ENCODE assay signal across 18 mouse cellular contexts in genomic region chr3:66661826-66662618, GRCm38 (mm10).
DNase-seq lines count a peak whose midpoint lies in the region; ATAC-seq and TF ChIP-seq lines count a peak whose summit lies in the region.
"Had no signal": no experiment of that assay in that cellular context is flagged by ENCODE, and none has a peak within 500 bp of the region (broad histone marks: within the 10 kb centered on the region; RNA-seq: fewer than 3 reads in every experiment).

No protein-coding gene starts in this region.

- no peak overlapping the region for H3K9ac ChIP-seq in forebrain, embryonic 14.5 days (ENCODE audit: low read length)
- no peak overlapping the region for H3K9ac ChIP-seq in forebrain, embryonic 11.5 days (ENCODE audit: low read length)
- H3K9ac ChIP-seq in midbrain, embryonic 16.5 days (ENCODE audit: low read depth, low read length), result no peak overlapping the region
- no peak overlapping the region for H3K9ac ChIP-seq in midbrain, postnatal 0 days (replicated peaks; ENCODE audit: low read length, poor library complexity, severe bottlenecking)
- H3K9ac ChIP-seq in forebrain, embryonic 16.5 days (replicated peaks; ENCODE audit: low read depth, low read length), result no peak overlapping the region
- H3K9ac ChIP-seq: heart, embryonic 15.5 days; hindbrain, embryonic 13.5 days had no signal

- ATAC-seq in forebrain, embryonic 14.5 days, result peak; percentile 54; the same call in 1 of the 2 replicates
- no peak for ATAC-seq in forebrain, embryonic 11.5 days (replicated peaks; ENCODE audit: low FRiP score)
- ATAC-seq in midbrain, embryonic 16.5 days, result 0 out of 2 replicates have a peak, but pooled peaks have one; percentile 36
- ATAC-seq in midbrain, postnatal 0 days (ENCODE audit: low FRiP score), result no peak
- ATAC-seq in forebrain, embryonic 16.5 days, result peak; percentile 61; the same call in 1 of the 2 replicates
- ATAC-seq: hindbrain, postnatal 0 days had no signal

- no peaks in the 10 kb centered on the region for H3K36me3 ChIP-seq in forebrain, embryonic 14.5 days (ENCODE audit: control insufficient read depth, insufficient read depth, low read length)
- H3K36me3 ChIP-seq in forebrain, embryonic 11.5 days (ENCODE audit: control insufficient read depth, insufficient read depth, low read length), result no peaks in the 10 kb centered on the region
- no peaks in the 10 kb centered on the region for H3K36me3 ChIP-seq in midbrain, embryonic 16.5 days (ENCODE audit: control insufficient read depth, insufficient read depth, low read length)
- no peaks in the 10 kb centered on the region for H3K36me3 ChIP-seq in midbrain, postnatal 0 days (ENCODE audit: insufficient read depth, low read length)
- no peaks in the 10 kb centered on the region for H3K36me3 ChIP-seq in forebrain, embryonic 16.5 days (ENCODE audit: control insufficient read depth, insufficient read depth)
- H3K36me3 ChIP-seq: heart, embryonic 15.5 days; hindbrain, embryonic 13.5 days had no signal

- H3K27ac ChIP-seq in forebrain, embryonic 14.5 days (ENCODE audit: low read depth, low read length), result no peak overlapping the region
- no peak overlapping the region for H3K27ac ChIP-seq in forebrain, embryonic 11.5 days (ENCODE audit: low read depth, low read length)
- H3K27ac ChIP-seq in midbrain, embryonic 16.5 days (ENCODE audit: low read length), result no peak overlapping the region
- H3K27ac ChIP-seq in midbrain, postnatal 0 days (ENCODE audit: low read depth, low read length), result no peak overlapping the region
- H3K27ac ChIP-seq in forebrain, embryonic 16.5 days (ENCODE audit: low read length), result no peak overlapping the region
- H3K27ac ChIP-seq: heart, adult 2 months; hindbrain, embryonic 13.5 days; hindbrain, postnatal 0 days had no signal

- H3K27me3 ChIP-seq in forebrain, embryonic 14.5 days (replicated peaks; ENCODE audit: control insufficient read depth, insufficient read depth, low read length), result no peaks in the 10 kb centered on the region
- no peaks in the 10 kb centered on the region for H3K27me3 ChIP-seq in forebrain, embryonic 11.5 days (ENCODE audit: control insufficient read depth, insufficient read depth, low read length)
- H3K27me3 ChIP-seq in midbrain, embryonic 16.5 days (ENCODE audit: control insufficient read depth, insufficient read depth, low read depth, low read length), result no peaks in the 10 kb centered on the region
- no peaks in the 10 kb centered on the region for H3K27me3 ChIP-seq in midbrain, postnatal 0 days (ENCODE audit: insufficient read depth, low read length)
- H3K27me3 ChIP-seq in forebrain, embryonic 16.5 days (replicated peaks; ENCODE audit: control insufficient read depth, insufficient read depth, low read length), result no peaks in the 10 kb centered on the region
- H3K27me3 ChIP-seq: heart, embryonic 15.5 days; hindbrain, embryonic 13.5 days had no signal

- no peak overlapping the region for H3K4me3 ChIP-seq in forebrain, embryonic 14.5 days (ENCODE audit: low read depth, low read length)
- H3K4me3 ChIP-seq in forebrain, embryonic 11.5 days (ENCODE audit: low read depth, low read length), result no peak overlapping the region
- H3K4me3 ChIP-seq in midbrain, embryonic 16.5 days (ENCODE audit: low read depth, low read length), result no peak overlapping the region
- H3K4me3 ChIP-seq in midbrain, postnatal 0 days (ENCODE audit: low read depth, low read length), result no peak overlapping the region
- no peak overlapping the region for H3K4me3 ChIP-seq in forebrain, embryonic 16.5 days (replicated peaks; ENCODE audit: low read length)
- H3K4me3 ChIP-seq: heart, adult 2 months; heart, embryonic 15.5 days; hindbrain, embryonic 13.5 days had no signal

- no peaks in the 10 kb centered on the region for H3K4me1 ChIP-seq in forebrain, embryonic 14.5 days (ENCODE audit: control insufficient read depth, insufficient read depth, low read length)
- H3K4me1 ChIP-seq in forebrain, embryonic 11.5 days (replicated peaks; ENCODE audit: control insufficient read depth, insufficient read depth, low read length), result no peaks in the 10 kb centered on the region
- H3K4me1 ChIP-seq in midbrain, embryonic 16.5 days (ENCODE audit: control insufficient read depth, insufficient read depth, low read length), result no peaks in the 10 kb centered on the region; the same call in 1 of the 2 replicates
- no peaks in the 10 kb centered on the region for H3K4me1 ChIP-seq in midbrain, postnatal 0 days (ENCODE audit: insufficient read depth, low read length)
- no peaks in the 10 kb centered on the region; the same call in 1 of the 2 replicates for H3K4me1 ChIP-seq in forebrain, embryonic 16.5 days (replicated peaks; ENCODE audit: control insufficient read depth, insufficient read depth, low read length)
- H3K4me1 ChIP-seq: hindbrain, embryonic 13.5 days had no signal

- TF ChIP-seq CTCF in midbrain, postnatal 0 days (IDR thresholded peaks at IDR 0.05), result no peak

- H3K9me3 ChIP-seq in forebrain, embryonic 14.5 days (replicated peaks; ENCODE audit: control insufficient read depth, low read length), result no peaks in the 10 kb centered on the region
- no peaks in the 10 kb centered on the region for H3K9me3 ChIP-seq in forebrain, embryonic 11.5 days (ENCODE audit: control insufficient read depth, low read length)
- H3K9me3 ChIP-seq in midbrain, embryonic 16.5 days (replicated peaks; ENCODE audit: control insufficient read depth, low read length, poor library complexity, severe bottlenecking), result no peaks in the 10 kb centered on the region
- H3K9me3 ChIP-seq in midbrain, postnatal 0 days (ENCODE audit: low read length), result no peaks in the 10 kb centered on the region
- no peaks in the 10 kb centered on the region for H3K9me3 ChIP-seq in forebrain, embryonic 16.5 days (ENCODE audit: control insufficient read depth, low read length)
- H3K9me3 ChIP-seq: heart, embryonic 15.5 days; hindbrain, embryonic 13.5 days had no signal

- no peak overlapping the region for H3K4me2 ChIP-seq in forebrain, embryonic 14.5 days (ENCODE audit: low read length)
- no peak overlapping the region for H3K4me2 ChIP-seq in forebrain, embryonic 11.5 days (ENCODE audit: low read depth, low read length, severe bottlenecking)
- H3K4me2 ChIP-seq in midbrain, embryonic 16.5 days (ENCODE audit: low read length), result no peak overlapping the region
- no peak overlapping the region for H3K4me2 ChIP-seq in midbrain, postnatal 0 days (ENCODE audit: low read depth, low read length, poor library complexity, severe bottlenecking)
- H3K4me2 ChIP-seq in forebrain, embryonic 16.5 days (ENCODE audit: low read length), result no peak overlapping the region
- H3K4me2 ChIP-seq: heart, embryonic 11.5 days; hindbrain, embryonic 13.5 days had no signal

- WGBS in forebrain, embryonic 14.5 days, result 49% methylated on average over 8 of the region's 8 CpGs
- 65% methylated on average over 8 of the region's 8 CpGs for WGBS in forebrain, embryonic 11.5 days
- 48% methylated on average over 8 of the region's 8 CpGs for WGBS in midbrain, embryonic 16.5 days
- 50% methylated on average over 8 of the region's 8 CpGs for WGBS in midbrain, postnatal 0 days
- WGBS in forebrain, embryonic 16.5 days, result 38% methylated on average over 8 of the region's 8 CpGs

- DNase-seq in forebrain, embryonic 14.5 days (ENCODE audit: low spot score), result peak; percentile 49
- DNase-seq in forebrain, embryonic 11.5 days (ENCODE audit: low spot score), result no peak
- no peak for DNase-seq in midbrain, postnatal 0 days (ENCODE audit: low spot score)
- DNase-seq in left cerebral cortex, adult 11 months (ENCODE audit: low spot score), result no peak
- DNase-seq in cerebellum, adult 9-11 months, result no peak
- DNase-seq: adrenal gland, postnatal 10 days; cerebellum, adult 11-12 months; cerebellum, adult 9-10 months; cerebellum, postnatal 36 days; gastrocnemius, postnatal 10 days; heart, adult 2 months; heart, postnatal 14 days had no signal

Comparison
In these comparisons a context has a peak if more than half of its experiments do, and no peak if none do; other contexts are left out.
1. ATAC-seq: peak in forebrain, embryonic 14.5 days (single experiment), midbrain, embryonic 16.5 days (single experiment) and forebrain, embryonic 16.5 days (single experiment); none in forebrain, embryonic 11.5 days (single experiment) and midbrain, postnatal 0 days (single experiment).